Mouse (Mus musculus) forebrain, embryonic 11.5 days (tissue): ENCODE measurements around the gene Thbs3. TPM values are rescaled to one million over a fixed set of nuclear protein-coding genes. Genes with fewer than 3 reads are reported as not detected.

Experiments
- ATAC-seq: fragments of 200-750 bp; cut with Nextera tagmentation; replicated peaks from 2 replicates; pipeline ENCODE4 v1.8.0; 2017; ENCODE audit warnings: moderate TSS enrichment; ENCODE audit not compliant: low FRiP score
- DNase-seq: peaks from one replicate; pipeline ENCODE4 v3.0.0-alpha.2; 2017; ENCODE audit warnings: low spot score
- H3K27ac ChIP-seq: fragments of 300-500 bp; sonication (generic); 2 replicates; pipeline ENCODE4 v1.5.1; 2014; ENCODE audit warnings: low read depth, low read length
- H3K27me3 ChIP-seq: fragments of 300-500 bp; sonication (generic); 2 replicates; pipeline ENCODE4 v1.6.1; 2014; ENCODE audit warnings: mild to moderate bottlenecking, low read length, mixed read lengths; ENCODE audit not compliant: control insufficient read depth, insufficient read depth
- H3K36me3 ChIP-seq: fragments of 300-500 bp; sonication (generic); 2 replicates; pipeline ENCODE4 v1.6.1; 2014; ENCODE audit warnings: mild to moderate bottlenecking, low read length, moderate library complexity, mixed read lengths; ENCODE audit not compliant: control insufficient read depth, insufficient read depth
- H3K4me1 ChIP-seq: fragments of 300-500 bp; sonication (generic); replicated peaks from 2 replicates; pipeline ENCODE4 v1.6.1; 2014; ENCODE audit warnings: low read length, mixed read lengths; ENCODE audit not compliant: control insufficient read depth, insufficient read depth
- H3K4me2 ChIP-seq: fragments of 300-500 bp; sonication (generic); 2 replicates; pipeline ENCODE4 v1.6.1; 2014; ENCODE audit warnings: low read depth, mild to moderate bottlenecking, low read length, moderate library complexity, mixed read lengths; ENCODE audit not compliant: severe bottlenecking
- H3K4me3 ChIP-seq: fragments of 300-500 bp; sonication (generic); 2 replicates; pipeline ENCODE4 v1.5.1; 2014; ENCODE audit warnings: low read depth, low read length
- H3K9ac ChIP-seq: fragments of 300-500 bp; sonication (generic); 2 replicates; pipeline ENCODE4 v1.6.1; 2014; ENCODE audit warnings: low read length
- H3K9me3 ChIP-seq: fragments of 300-500 bp; sonication (generic); 2 replicates; pipeline ENCODE4 v1.6.1; 2016; ENCODE audit warnings: low read length, mixed read lengths; ENCODE audit not compliant: control insufficient read depth
- WGBS: fragments of 180-500 bp; shearing (Covaris S2); extraction: QIAGEN DNeasy Blood & Tissue Kit; methylation state at CpG from one replicate; pipeline ENCODE4 v1.1.7; 2014; 5-methylcytosine and 5-hydroxymethylcytosine counted together
- polyA plus RNA-seq: library from polyadenylated mRNA; unstranded; fragments of >200 nt; fragmentation: Nextera tagmentation; extraction: Ambion mirVana; gene quantifications from 2 replicates; pipeline ENCODE4 v1.2.1, GENCODE M21; 2014

Thbs3 gene
- polyA plus RNA-seq, 1 experiment from 2014 or later: 63.3 TPM

DNA sequence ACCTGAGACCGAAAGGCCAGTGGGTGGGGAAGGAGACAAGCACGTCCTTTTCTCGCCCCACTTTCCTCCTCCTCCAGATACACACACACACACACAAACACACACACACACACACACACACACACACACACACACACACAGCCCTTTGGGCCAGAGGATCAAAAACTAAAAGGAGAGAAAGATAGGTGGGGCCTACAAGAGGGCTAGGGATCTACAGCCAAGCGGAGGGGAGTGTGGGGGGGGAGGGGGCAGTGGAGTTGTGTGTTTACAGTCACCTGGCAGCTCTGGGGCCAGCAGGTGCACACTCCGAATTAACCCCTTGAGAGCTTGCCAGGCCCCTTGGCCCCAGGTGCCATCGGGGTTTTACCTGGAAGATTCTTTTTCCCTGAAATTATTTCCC is 17.6 kb downstream of the Thbs3 start:
- Histone ChIP-seq H3K9me3 (no peaks in the 10 kb centered on the region), H3K9ac (no peak overlapping the region), H3K36me3 (peaks cover 2% of the 10 kb centered on the region; the same call in 1 of the 2 replicates), H3K4me3 (no peak overlapping the region), H3K27ac (no peak overlapping the region), H3K27me3 (no peaks in the 10 kb centered on the region), H3K4me1 (peaks cover 6% of the 10 kb centered on the region; the same call in 1 of the 2 replicates), H3K4me2 (no peak overlapping the region)
- no peak for ATAC-seq
- no peak for DNase-seq
- 67% methylated on average over 6 of the region's 6 CpGs for WGBS

DNA sequence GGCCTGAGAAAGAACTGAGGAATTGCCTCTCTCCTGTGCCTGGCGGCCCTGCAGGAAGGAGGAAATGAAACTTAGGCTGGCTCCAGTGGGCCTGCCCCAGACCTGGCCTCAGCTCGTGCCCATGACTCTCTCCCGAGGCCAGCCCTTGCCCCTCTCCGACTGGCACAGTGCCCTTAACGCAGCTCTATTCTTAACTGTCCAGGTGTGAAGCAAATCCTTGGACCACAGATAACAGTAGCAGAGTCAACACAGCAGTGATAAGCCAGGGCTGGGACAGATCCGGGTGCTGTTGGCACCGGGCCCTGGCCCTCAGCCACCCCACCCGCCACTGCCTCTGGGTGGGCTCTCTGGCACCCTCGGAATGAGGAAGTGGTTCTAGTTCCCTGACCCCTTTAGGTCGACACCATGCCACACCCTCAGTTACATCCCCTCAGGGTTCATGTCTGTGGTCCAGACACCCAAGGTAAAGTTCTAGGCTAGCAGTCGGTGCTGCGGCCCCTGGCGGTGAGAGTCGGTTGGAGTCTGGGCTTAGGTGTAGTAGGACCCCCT is 18.7 kb downstream of the Thbs3 start:
- H3K27me3 ChIP-seq: no peaks in the 10 kb centered on the region
- H3K36me3 ChIP-seq: peaks cover 2% of the 10 kb centered on the region; the same call in 1 of the 2 replicates
- H3K9ac ChIP-seq: no peak overlapping the region
- 87% methylated on average over 14 of the region's 14 CpGs for WGBS
- H3K4me2 ChIP-seq: no peak overlapping the region
- DNase-seq (no peak), ATAC-seq (no peak)
- H3K4me3 ChIP-seq: no peak overlapping the region
- H3K9me3 ChIP-seq: no peaks in the 10 kb centered on the region
- H3K4me1 ChIP-seq: peaks cover 2% of the 10 kb centered on the region; the same call in 1 of the 2 replicates
- no peak overlapping the region for H3K27ac ChIP-seq

DNA sequence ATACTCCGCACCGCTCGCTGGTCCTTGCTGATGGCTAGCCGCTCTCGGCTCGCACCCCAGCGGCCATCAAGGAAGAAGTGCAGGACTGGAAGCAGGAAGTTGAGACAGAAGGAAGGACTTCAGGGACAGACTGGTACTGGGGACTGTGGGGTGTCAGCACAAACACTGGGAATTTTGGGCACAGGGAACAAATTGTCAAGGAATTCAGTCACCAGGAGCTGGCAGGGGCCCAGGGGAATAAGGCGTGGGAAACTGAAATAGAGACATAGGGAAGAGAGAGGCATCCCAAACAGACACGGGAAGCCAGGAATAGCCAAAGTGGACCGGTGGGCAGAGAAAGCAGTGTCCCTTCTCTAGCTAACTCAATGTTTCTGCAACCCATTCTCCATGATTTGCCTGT is 21.5 kb downstream of the Thbs3 start:
- no peak overlapping the region for H3K9ac ChIP-seq
- H3K4me2 ChIP-seq: no peak overlapping the region
- no peaks in the 10 kb centered on the region for H3K9me3 ChIP-seq
- no peak overlapping the region for H3K27ac ChIP-seq
- ATAC-seq (no peak), DNase-seq (peak; percentile 49)
- no peaks in the 10 kb centered on the region for H3K4me1 ChIP-seq
- peaks cover 2% of the 10 kb centered on the region; the same call in 1 of the 2 replicates for H3K36me3 ChIP-seq
- no peak overlapping the region for H3K4me3 ChIP-seq
- no peaks in the 10 kb centered on the region for H3K27me3 ChIP-seq
- WGBS: 95% methylated on average over 10 of the region's 10 CpGs

DNA sequence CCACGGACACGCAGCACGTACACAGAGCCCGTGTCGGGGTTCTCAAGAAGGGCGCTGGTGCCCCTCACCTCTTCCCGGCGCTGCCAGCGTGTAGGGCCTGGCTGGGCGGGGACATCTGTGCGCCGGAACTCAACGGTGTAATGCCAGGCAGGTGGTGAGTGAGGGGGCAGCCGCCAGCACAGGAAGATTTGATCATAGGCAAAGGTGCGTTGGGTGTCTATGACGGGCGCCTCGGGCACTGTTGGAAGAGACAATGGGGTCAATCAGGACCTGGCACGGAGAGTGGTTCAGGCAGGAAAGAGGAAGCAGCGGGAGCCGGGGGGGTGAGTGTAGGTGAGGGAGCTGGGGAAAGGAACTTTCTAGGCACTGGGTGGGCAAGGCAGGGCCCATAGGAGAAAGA is 22.7 kb downstream of the Thbs3 start:
- H3K4me1 ChIP-seq: no peaks in the 10 kb centered on the region
- H3K27ac ChIP-seq: no peak overlapping the region
- no peaks in the 10 kb centered on the region for H3K27me3 ChIP-seq
- ATAC-seq: no peak
- 95% methylated on average over 21 of the region's 21 CpGs for WGBS
- H3K9ac ChIP-seq: no peak overlapping the region
- no peak for DNase-seq
- H3K4me3 ChIP-seq: no peak overlapping the region
- H3K9me3 ChIP-seq: no peaks in the 10 kb centered on the region
- peaks cover 2% of the 10 kb centered on the region; the same call in 1 of the 2 replicates for H3K36me3 ChIP-seq
- H3K4me2 ChIP-seq: no peak overlapping the region

DNA sequence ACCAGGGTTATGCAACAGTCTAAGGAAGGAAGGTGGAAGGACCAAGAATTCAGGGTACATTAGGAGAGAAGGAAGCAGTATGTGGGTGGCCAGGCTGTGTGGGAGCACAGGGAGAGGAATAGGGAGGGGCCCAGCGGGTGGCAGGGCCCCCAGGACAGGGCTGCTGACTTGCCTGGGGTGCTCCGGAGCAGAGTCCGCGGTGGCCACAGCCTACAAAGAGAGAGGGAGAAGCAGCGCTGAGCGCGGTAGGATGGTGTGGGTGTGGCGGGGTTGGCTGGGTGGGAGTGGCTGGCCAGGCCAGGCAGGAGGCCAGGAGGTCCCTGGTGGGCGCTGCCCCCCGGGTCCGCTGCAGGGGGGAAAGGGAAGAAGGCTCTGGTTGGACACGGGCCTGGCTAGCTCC is 23.5 kb downstream of the Thbs3 start:
- WGBS: 80% methylated on average over 12 of the region's 12 CpGs
- no peak for ATAC-seq

DNA sequence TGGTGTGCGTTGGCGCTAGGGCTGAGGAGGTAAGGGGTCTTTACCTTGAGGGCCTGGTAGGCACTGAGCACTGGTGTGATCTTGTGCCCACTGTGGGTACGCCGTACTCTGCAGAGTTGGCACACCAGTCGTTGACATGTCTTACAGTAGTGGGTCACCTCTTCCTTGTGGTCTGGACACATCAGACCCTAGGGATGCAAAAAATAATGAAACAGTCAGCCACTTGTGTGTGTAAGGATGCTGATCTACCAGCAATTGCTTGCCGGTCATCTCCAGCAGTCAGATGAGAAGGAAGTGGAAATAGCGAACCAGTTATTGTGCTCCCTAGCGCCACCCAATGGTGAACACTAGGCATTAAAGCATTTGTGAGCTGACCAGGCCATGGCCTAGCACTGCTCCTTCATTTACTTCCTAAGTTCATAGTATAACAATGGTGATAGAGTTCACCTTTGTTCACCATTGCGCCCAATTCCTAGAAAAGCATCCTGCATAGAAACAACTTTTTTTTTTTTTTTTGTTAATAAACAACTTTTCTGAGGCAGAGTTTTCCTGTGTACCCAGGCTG is 27.4 kb downstream of the Thbs3 start:
- H3K27me3 ChIP-seq: no peaks in the 10 kb centered on the region
- H3K4me3 ChIP-seq: no peak overlapping the region
- no peak overlapping the region for H3K27ac ChIP-seq
- DNase-seq: no peak
- H3K9me3 ChIP-seq: no peaks in the 10 kb centered on the region
- no peak for ATAC-seq
- no peak overlapping the region for H3K9ac ChIP-seq
- WGBS: 73% methylated on average over 9 of the region's 9 CpGs
- no peaks in the 10 kb centered on the region; the same call in 1 of the 2 replicates for H3K36me3 ChIP-seq
- H3K4me1 ChIP-seq: peaks cover 24% of the 10 kb centered on the region
- no peak overlapping the region for H3K4me2 ChIP-seq

More for the DNA sequence above, 23.5 kb downstream of the Thbs3 start:
- Histone ChIP-seq H3K27ac (no peak overlapping the region), H3K4me2 (no peak overlapping the region), H3K36me3 (peaks cover 2% of the 10 kb centered on the region; the same call in 1 of the 2 replicates), H3K9ac (no peak overlapping the region), H3K4me1 (peaks cover 2% of the 10 kb centered on the region), H3K9me3 (no peaks in the 10 kb centered on the region), H3K4me3 (no peak overlapping the region), H3K27me3 (no peaks in the 10 kb centered on the region)
- no peak for DNase-seq

DNA sequence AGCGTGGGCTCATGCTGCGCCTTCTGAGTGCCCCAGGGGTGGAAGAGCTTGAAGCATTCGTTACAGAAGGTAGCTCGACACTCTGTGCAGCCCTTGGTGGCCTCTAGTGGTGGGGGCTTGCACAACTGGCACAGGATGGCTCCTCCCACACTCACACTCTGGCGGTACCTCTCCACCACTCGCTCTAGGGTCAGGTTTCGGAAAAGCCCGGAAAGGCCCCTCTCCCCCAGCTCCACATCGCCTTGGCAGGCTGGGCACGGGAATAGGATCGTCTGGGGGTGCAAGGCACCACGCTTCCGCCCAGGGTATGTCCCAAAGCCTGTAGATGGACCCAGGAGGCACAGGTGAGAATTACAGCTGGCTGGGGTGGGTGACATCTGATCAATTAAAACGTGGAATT is 28.6 kb downstream of the Thbs3 start:
- peaks cover 24% of the 10 kb centered on the region for H3K4me1 ChIP-seq
- peak overlapping the region; percentile 39 for H3K9ac ChIP-seq
- no peaks in the 10 kb centered on the region; the same call in 1 of the 2 replicates for H3K36me3 ChIP-seq
- peak overlapping the region; percentile 79 for H3K4me2 ChIP-seq
- 0 out of 2 replicates have a peak overlapping the region, but pooled peaks have one; percentile 12 for H3K27ac ChIP-seq
- H3K4me3 ChIP-seq: peak overlapping the region; percentile 78
- H3K9me3 ChIP-seq: no peaks in the 10 kb centered on the region
- 15% methylated on average over 14 of the region's 14 CpGs for WGBS
- H3K27me3 ChIP-seq: no peaks in the 10 kb centered on the region
- DNase-seq (peak; percentile 77), ATAC-seq (peak; percentile 29)

DNA sequence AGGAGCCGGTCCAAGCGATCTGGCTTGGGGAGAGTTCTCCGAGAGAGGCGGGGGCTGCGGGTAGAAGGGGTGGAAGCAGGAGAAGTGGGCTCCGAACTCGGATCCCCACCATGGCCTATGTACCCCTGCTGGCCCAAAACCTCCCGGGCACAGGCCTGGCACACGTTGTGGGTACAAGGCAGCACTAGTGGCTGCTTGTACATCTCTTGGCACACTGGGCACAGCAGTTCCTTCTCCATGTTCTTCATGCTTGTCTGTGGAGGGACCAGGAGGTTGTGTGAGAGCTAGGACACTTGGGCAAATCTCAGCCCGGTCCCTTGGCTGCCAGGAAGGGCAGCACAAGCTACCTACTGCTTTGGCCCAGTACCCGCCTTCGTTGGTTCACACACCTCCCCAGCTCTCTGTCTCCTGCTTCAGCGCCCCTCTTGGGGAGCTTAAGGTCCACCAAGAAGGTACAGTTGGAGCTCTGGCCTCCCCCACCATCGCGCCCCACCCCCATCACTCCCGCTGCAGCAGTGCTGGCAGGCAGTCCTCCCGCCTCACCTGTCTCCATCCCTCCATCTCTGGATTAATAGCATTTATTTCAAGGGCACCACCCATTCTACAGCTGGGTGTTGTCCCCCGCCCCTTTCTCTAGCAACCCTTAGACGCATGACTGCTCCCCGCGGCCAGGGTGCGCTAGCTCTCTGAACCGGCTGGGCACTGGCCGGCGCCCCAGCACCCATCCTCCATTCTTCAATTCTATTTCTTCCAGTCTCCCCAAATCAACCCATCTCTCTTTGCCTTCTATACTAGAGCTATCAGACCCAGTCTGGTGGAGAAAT is 29.4 kb downstream of the Thbs3 start:
- H3K9me3 ChIP-seq: no peaks in the 10 kb centered on the region
- H3K4me1 ChIP-seq: peaks cover 24% of the 10 kb centered on the region
- ATAC-seq: peak; percentile 22; the same call in 1 of the 2 replicates
- WGBS: 11% methylated on average over 25 of the region's 25 CpGs
- peak overlapping the region; percentile 47 for H3K9ac ChIP-seq
- H3K4me3 ChIP-seq: peak overlapping the region; percentile 78
- H3K27me3 ChIP-seq: no peaks in the 10 kb centered on the region
- DNase-seq: no peak
- no peaks in the 10 kb centered on the region; the same call in 1 of the 2 replicates for H3K36me3 ChIP-seq
- H3K4me2 ChIP-seq: peak overlapping the region; percentile 79
- H3K27ac ChIP-seq: peak overlapping the region; percentile 74
